Mouse (Mus musculus) cortical plate, adult 2 months (tissue): Measurements from ENCODE around the gene Prcc.

ENCODE experiments used
- CTCF ChIP-seq: fragments of 200-500 bp; IDR thresholded peaks from 2 replicates; pipeline ENCODE4 v1.5.1; 2011; ENCODE audit warnings: mild to moderate bottlenecking, control low read depth, low read length; ENCODE audit not compliant: insufficient read depth; ENCODE audit errors: extremely low read depth
- POLR2A ChIP-seq: fragments of 200-500 bp; IDR thresholded peaks from 2 replicates; pipeline ENCODE4 v1.6.1; 2011; ENCODE audit warnings: mild to moderate bottlenecking, low read length, control low read depth; ENCODE audit not compliant: insufficient read depth; ENCODE audit errors: extremely low read depth

GRCm38 (mm10) chr3:87935201-87935600 is 49.8 kb upstream of the Prcc start:
- TF ChIP-seq POLR2A, result no peak
- TF ChIP-seq CTCF, result no peak
